Mouse (Mus musculus): ENCODE measurements around the gene Rybp. TPM values are rescaled to one million over a fixed set of nuclear protein-coding genes. Genes with fewer than 3 reads are reported as not detected.
A peak's percentile ranks its signal among the peaks of the same experiment; 100 is the strongest.

The Rybp gene
- polyA plus RNA-seq, 1 experiment from 2014 or later: 18.5 TPM

GRCm38 (mm10) chr6:100202091-100202490, 85.2 kb downstream of the Rybp start:
- ATAC-seq (ENCODE audit: low FRiP score): no peak
- H3K4me3 ChIP-seq (replicated peaks): no peak overlapping the region
- peaks cover 13% of the 10 kb centered on the region; the same call in 1 of the 2 replicates for H3K27me3 ChIP-seq (replicated peaks)
- H3K9me3 ChIP-seq (replicated peaks): no peaks in the 10 kb centered on the region
- no peaks in the 10 kb centered on the region for H3K36me3 ChIP-seq
- no peak overlapping the region for H3K4me2 ChIP-seq
- H3K27ac ChIP-seq (replicated peaks): no peak overlapping the region
- no peak overlapping the region for H3K9ac ChIP-seq (replicated peaks)
- peaks cover 31% of the 10 kb centered on the region for H3K4me1 ChIP-seq
- 69% methylated on average over 1 of the region's 1 CpGs for WGBS

GRCm38 (mm10) chr6:100197102-100197501, 90.2 kb downstream of the Rybp start:
- 37% methylated on average over 5 of the region's 5 CpGs for WGBS
- peak; percentile 23; the same call in 1 of the 2 replicates for ATAC-seq (ENCODE audit: low FRiP score)
- H3K36me3 ChIP-seq: no peaks in the 10 kb centered on the region
- H3K27ac ChIP-seq (replicated peaks): peak overlapping the region; percentile 18; the same call in 1 of the 2 replicates
- no peak overlapping the region for H3K4me2 ChIP-seq
- no peak overlapping the region for H3K4me3 ChIP-seq (replicated peaks)
- H3K4me1 ChIP-seq: peaks cover 22% of the 10 kb centered on the region
- no peaks in the 10 kb centered on the region for H3K9me3 ChIP-seq (replicated peaks)
- no peak overlapping the region for H3K9ac ChIP-seq (replicated peaks)
- 0 out of 2 replicates have a peak, but pooled peaks cover 5% of the 10 kb centered on the region for H3K27me3 ChIP-seq (replicated peaks)

- H3K9ac ChIP-seq (replicated peaks): no peak overlapping the region
- H3K4me1 ChIP-seq: peaks cover 22% of the 10 kb centered on the region
- no peak overlapping the region; the same call in 1 of the 2 replicates for H3K27ac ChIP-seq (replicated peaks)
- WGBS: 13% methylated on average over 7 of the region's 7 CpGs
- 0 out of 2 replicates have a peak, but pooled peaks have one; percentile 25 for ATAC-seq (ENCODE audit: low FRiP score)
- no peaks in the 10 kb centered on the region for H3K36me3 ChIP-seq
- no peak overlapping the region for H3K4me2 ChIP-seq
- 0 out of 2 replicates have a peak, but pooled peaks cover 5% of the 10 kb centered on the region for H3K27me3 ChIP-seq (replicated peaks)
- H3K9me3 ChIP-seq (replicated peaks): no peaks in the 10 kb centered on the region
- H3K4me3 ChIP-seq (replicated peaks): no peak overlapping the region
These were observed 91.3 kb downstream of the Rybp start for GRCm38 (mm10) chr6:100195870-100196409.

GRCm38 (mm10) chr6:100195091-100195490, 92.2 kb downstream of the Rybp start:
- 75% methylated on average over 5 of the region's 5 CpGs for WGBS
- H3K36me3 ChIP-seq: no peaks in the 10 kb centered on the region
- ATAC-seq (ENCODE audit: low FRiP score): no peak
- H3K9ac ChIP-seq (replicated peaks): no peak overlapping the region
- no peak overlapping the region for H3K4me2 ChIP-seq
- no peaks in the 10 kb centered on the region for H3K9me3 ChIP-seq (replicated peaks)
- H3K4me1 ChIP-seq: peaks cover 22% of the 10 kb centered on the region
- H3K27ac ChIP-seq (replicated peaks): no peak overlapping the region
- H3K4me3 ChIP-seq (replicated peaks): no peak overlapping the region
- 0 out of 2 replicates have a peak, but pooled peaks cover 5% of the 10 kb centered on the region for H3K27me3 ChIP-seq (replicated peaks)

- Histone ChIP-seq H3K27ac (replicated peaks) (no peak overlapping the region), H3K36me3 (no peaks in the 10 kb centered on the region), H3K27me3 (replicated peaks) (0 out of 2 replicates have a peak, but pooled peaks cover 3% of the 10 kb centered on the region), H3K4me3 (replicated peaks) (no peak overlapping the region), H3K9me3 (replicated peaks) (no peaks in the 10 kb centered on the region), H3K9ac (replicated peaks) (no peak overlapping the region), H3K4me2 (no peak overlapping the region), H3K4me1 (peaks cover 22% of the 10 kb centered on the region)
- WGBS: 58% methylated on average over 7 of the region's 7 CpGs
- no peak for ATAC-seq (ENCODE audit: low FRiP score)
These were observed 93.5 kb downstream of the Rybp start for GRCm38 (mm10) chr6:100193760-100194159.

GRCm38 (mm10) chr6:100192691-100193229, 94.5 kb downstream of the Rybp start:
- no peak for ATAC-seq (ENCODE audit: low FRiP score)
- Histone ChIP-seq H3K27me3 (replicated peaks) (0 out of 2 replicates have a peak, but pooled peaks cover 3% of the 10 kb centered on the region), H3K4me3 (replicated peaks) (no peak overlapping the region), H3K27ac (replicated peaks) (no peak overlapping the region), H3K4me1 (peaks cover 22% of the 10 kb centered on the region), H3K4me2 (no peak overlapping the region), H3K36me3 (no peaks in the 10 kb centered on the region), H3K9ac (replicated peaks) (no peak overlapping the region), H3K9me3 (replicated peaks) (no peaks in the 10 kb centered on the region)
- 47% methylated on average over 4 of the region's 4 CpGs for WGBS

- Histone ChIP-seq H3K27me3 (replicated peaks) (0 out of 2 replicates have a peak, but pooled peaks cover 3% of the 10 kb centered on the region), H3K4me3 (replicated peaks) (no peak overlapping the region), H3K36me3 (no peaks in the 10 kb centered on the region), H3K9ac (replicated peaks) (no peak overlapping the region), H3K27ac (replicated peaks) (no peak overlapping the region), H3K4me2 (no peak overlapping the region), H3K9me3 (replicated peaks) (no peaks in the 10 kb centered on the region), H3K4me1 (peaks cover 5% of the 10 kb centered on the region; the same call in 1 of the 2 replicates)
- 78% methylated on average over 15 of the region's 15 CpGs for WGBS
- no peak for ATAC-seq (ENCODE audit: low FRiP score)
These were observed 96.3 kb downstream of the Rybp start for GRCm38 (mm10) chr6:100190803-100191559.

GRCm38 (mm10) chr6:100190310-100190709, 97.0 kb downstream of the Rybp start:
- no peaks in the 10 kb centered on the region for H3K9me3 ChIP-seq (replicated peaks)
- no peak for ATAC-seq (ENCODE audit: low FRiP score)
- no peak overlapping the region for H3K4me3 ChIP-seq (replicated peaks)
- H3K27ac ChIP-seq (replicated peaks): no peak overlapping the region
- WGBS: 86% methylated on average over 10 of the region's 10 CpGs
- no peaks in the 10 kb centered on the region; the same call in 1 of the 2 replicates for H3K4me1 ChIP-seq
- H3K27me3 ChIP-seq (replicated peaks): 0 out of 2 replicates have a peak, but pooled peaks cover 5% of the 10 kb centered on the region
- no peak overlapping the region for H3K9ac ChIP-seq (replicated peaks)
- no peak overlapping the region for H3K4me2 ChIP-seq
- H3K36me3 ChIP-seq: no peaks in the 10 kb centered on the region

- Histone ChIP-seq H3K36me3 (no peaks in the 10 kb centered on the region), H3K9ac (replicated peaks) (no peak overlapping the region), H3K4me3 (replicated peaks) (no peak overlapping the region), H3K27ac (replicated peaks) (no peak overlapping the region), H3K9me3 (replicated peaks) (no peaks in the 10 kb centered on the region), H3K27me3 (replicated peaks) (0 out of 2 replicates have a peak, but pooled peaks cover 3% of the 10 kb centered on the region), H3K4me1 (no peaks in the 10 kb centered on the region; the same call in 1 of the 2 replicates), H3K4me2 (no peak overlapping the region)
- no peak; the same call in 1 of the 2 replicates for ATAC-seq (ENCODE audit: low FRiP score)
- 40% methylated on average over 7 of the region's 7 CpGs for WGBS
These were observed 98.2 kb downstream of the Rybp start for GRCm38 (mm10) chr6:100188883-100189743.

- Histone ChIP-seq H3K9me3 (replicated peaks) (no peaks in the 10 kb centered on the region), H3K4me1 (no peaks in the 10 kb centered on the region; the same call in 1 of the 2 replicates), H3K4me3 (replicated peaks) (no peak overlapping the region), H3K27ac (replicated peaks) (no peak overlapping the region), H3K36me3 (no peaks in the 10 kb centered on the region), H3K27me3 (replicated peaks) (0 out of 2 replicates have a peak, but pooled peaks cover 3% of the 10 kb centered on the region), H3K4me2 (no peak overlapping the region), H3K9ac (replicated peaks) (no peak overlapping the region)
- no peak for ATAC-seq (ENCODE audit: low FRiP score)
- 67% methylated on average over 6 of the region's 6 CpGs for WGBS
These were observed 99.5 kb downstream of the Rybp start for GRCm38 (mm10) chr6:100187821-100188220.

GRCm38 (mm10) chr6:100186789-100187188, 100.5 kb downstream of the Rybp start:
- Histone ChIP-seq H3K4me2 (no peak overlapping the region), H3K27ac (replicated peaks) (no peak overlapping the region), H3K4me1 (no peaks in the 10 kb centered on the region), H3K27me3 (replicated peaks) (peaks cover 3% of the 10 kb centered on the region; the same call in 1 of the 2 replicates), H3K9me3 (replicated peaks) (no peaks in the 10 kb centered on the region), H3K36me3 (no peaks in the 10 kb centered on the region), H3K4me3 (replicated peaks) (no peak overlapping the region), H3K9ac (replicated peaks) (no peak overlapping the region)
- no peak for ATAC-seq (ENCODE audit: low FRiP score)
- WGBS: 85% methylated on average over 11 of the region's 11 CpGs

Data from neural tube, embryonic 15.5 days (tissue).